Mouse (Mus musculus): ENCODE data around the gene Fstl1.

GRCm38 (mm10) chr16:37779651-37780280 lies 3.1 kb downstream of the Fstl1 start:
- no peak for TF ChIP-seq CTCF (conservative IDR thresholded peaks at IDR 0.05; ENCODE audit: insufficient read depth, insufficient read length, low read depth, low read length)
- no peak for TF ChIP-seq POLR2A (IDR thresholded peaks at IDR 0.05; ENCODE audit: low read depth, low read length)
